10 mouse cellular contexts compared by ENCODE assay signal in genomic region chr2:153425124-153425844, GRCm38 (mm10).
DNase-seq lines count a peak whose midpoint lies in the region; ATAC-seq and TF ChIP-seq lines count a peak whose summit lies in the region.
"Had no signal": no experiment of that assay in that cellular context is flagged by ENCODE, and none has a peak within 500 bp of the region (broad histone marks: within the 10 kb centered on the region; RNA-seq: fewer than 3 reads in every experiment).

No protein-coding gene starts in this region.

- H3K9ac ChIP-seq in lung, embryonic 14.5 days = no peak overlapping the region
- no peak overlapping the region for H3K9ac ChIP-seq in stomach, embryonic 15.5 days

- no peaks in the 10 kb centered on the region for H3K9me3 ChIP-seq in lung, embryonic 14.5 days (ENCODE audit: low read depth, low read length)
- H3K9me3 ChIP-seq in limb, embryonic 10.5 days (replicated peaks) = no peaks in the 10 kb centered on the region
- no peaks in the 10 kb centered on the region for H3K9me3 ChIP-seq in stomach, embryonic 15.5 days
- H3K9me3 ChIP-seq: limb, embryonic 12.5 days had no signal

- no peak overlapping the region for H3K4me2 ChIP-seq in lung, embryonic 14.5 days
- no peak overlapping the region for H3K4me2 ChIP-seq in stomach, embryonic 15.5 days
- H3K4me2 ChIP-seq: limb, embryonic 12.5 days had no signal

- H3K4me3 ChIP-seq in lung, embryonic 14.5 days (ENCODE audit: low read depth, low read length) = no peak overlapping the region
- H3K4me3 ChIP-seq in limb, embryonic 10.5 days = no peak overlapping the region
- H3K4me3 ChIP-seq in stomach, embryonic 15.5 days (replicated peaks) = no peak overlapping the region
- H3K4me3 ChIP-seq: limb, embryonic 12.5 days had no signal

- no peak for TF ChIP-seq CTCF in lung, embryonic 14.5 days (IDR thresholded peaks at IDR 0.05; ENCODE audit: low read depth)

- DNase-seq in adrenal gland, postnatal 14 days = peak; percentile 38
- DNase-seq in adrenal gland, postnatal 25 days = no peak
- DNase-seq in lung, embryonic 14.5 days = no peak
- no peak for DNase-seq in lung, adult 18-20 months
- no peak for DNase-seq in limb, embryonic 10.5 days (ENCODE audit: low spot score)
- no peak for DNase-seq in thymus, postnatal 0 days (ENCODE audit: low spot score)
- no peak for DNase-seq in spleen, postnatal 10 days (ENCODE audit: low spot score in 2 of 2)

- H3K27ac ChIP-seq in lung, embryonic 14.5 days (ENCODE audit: low read depth) = peak overlapping the region; percentile 75; the same call in 1 of the 2 replicates
- H3K27ac ChIP-seq in limb, embryonic 10.5 days = 0 out of 2 replicates have a peak overlapping the region, but pooled peaks have one; percentile 50
- H3K27ac ChIP-seq in stomach, embryonic 15.5 days = peak overlapping the region; percentile 63

- peaks cover 41% of the 10 kb centered on the region for H3K36me3 ChIP-seq in lung, embryonic 14.5 days (ENCODE audit: insufficient read depth)
- peaks cover 77% of the 10 kb centered on the region for H3K36me3 ChIP-seq in limb, embryonic 10.5 days
- peaks cover 6% of the 10 kb centered on the region; the same call in 1 of the 2 replicates for H3K36me3 ChIP-seq in stomach, embryonic 15.5 days

- no peaks in the 10 kb centered on the region for H3K27me3 ChIP-seq in lung, embryonic 14.5 days (ENCODE audit: insufficient read depth, low read length)
- H3K27me3 ChIP-seq in limb, embryonic 10.5 days (ENCODE audit: low read depth, poor library complexity, severe bottlenecking) = no peaks in the 10 kb centered on the region
- no peaks in the 10 kb centered on the region for H3K27me3 ChIP-seq in stomach, embryonic 15.5 days (replicated peaks)
- H3K27me3 ChIP-seq: limb, embryonic 12.5 days; Patski had no signal

- ATAC-seq in lung, embryonic 14.5 days (ENCODE audit: insufficient read depth) = no peak
- peak; percentile 36; the same call in 1 of the 2 replicates for ATAC-seq in stomach, embryonic 15.5 days (ENCODE audit: insufficient read depth, low FRiP score, low read depth)
- ATAC-seq: Patski had no signal

- H3K4me1 ChIP-seq in lung, embryonic 14.5 days (ENCODE audit: insufficient read depth) = peaks cover 15% of the 10 kb centered on the region
- H3K4me1 ChIP-seq in limb, embryonic 10.5 days = peaks cover 50% of the 10 kb centered on the region
- peaks cover 43% of the 10 kb centered on the region for H3K4me1 ChIP-seq in stomach, embryonic 15.5 days

- 78% methylated on average over 4 of the region's 4 CpGs for WGBS in lung, embryonic 14.5 days
- WGBS in limb, embryonic 10.5 days = 84% methylated on average over 4 of the region's 4 CpGs
- 66% methylated on average over 4 of the region's 4 CpGs for WGBS in stomach, embryonic 15.5 days
